Mouse (Mus musculus): Measurements from ENCODE around the gene Rbm33.

Rbm33 gene

GRCm38 (mm10) chr5:28423781-28424180, 106.9 kb downstream of the Rbm33 start:
- 70% methylated on average over 4 of the region's 4 CpGs for WGBS

GRCm38 (mm10) chr5:28425926-28426325, 109.0 kb downstream of the Rbm33 start:
- WGBS = 92% methylated on average over 9 of the region's 9 CpGs

GRCm38 (mm10) chr5:28450126-28450890, 133.4 kb downstream of the Rbm33 start:
- WGBS = 66% methylated on average over 3 of the region's 3 CpGs

GRCm38 (mm10) chr5:28451053-28451638, 134.2 kb downstream of the Rbm33 start:
- WGBS = 17% methylated on average over 6 of the region's 6 CpGs

GRCm38 (mm10) chr5:28453086-28453485, 136.2 kb downstream of the Rbm33 start:
- 95% methylated on average over 5 of the region's 5 CpGs for WGBS

GRCm38 (mm10) chr5:28453523-28453922, 136.6 kb downstream of the Rbm33 start:
- WGBS = 48% methylated on average over 3 of the region's 3 CpGs

- 85% methylated on average over 6 of the region's 6 CpGs for WGBS
Measured at GRCm38 (mm10) chr5:28454546-28454945, 137.6 kb downstream of the Rbm33 start.

- WGBS = 88% methylated on average over 5 of the region's 5 CpGs
Measured at GRCm38 (mm10) chr5:28455721-28456120, 138.8 kb downstream of the Rbm33 start.

GRCm38 (mm10) chr5:28456366-28456765, 139.4 kb downstream of the Rbm33 start:
- 82% methylated on average over 1 of the region's 1 CpGs for WGBS

- WGBS = 2% methylated on average over 95 of the region's 95 CpGs
Measured at GRCm38 (mm10) chr5:28457921-28458641, 141.2 kb downstream of the Rbm33 start.

- WGBS = 17% methylated on average over 27 of the region's 27 CpGs
Measured at GRCm38 (mm10) chr5:28458821-28459240, 141.9 kb downstream of the Rbm33 start.

- 30% methylated on average over 41 of the region's 41 CpGs for WGBS
Measured at GRCm38 (mm10) chr5:28459456-28460225, 142.7 kb downstream of the Rbm33 start.

- WGBS = 26% methylated on average over 17 of the region's 17 CpGs
Measured at GRCm38 (mm10) chr5:28460556-28461350, 143.8 kb downstream of the Rbm33 start.

- 51% methylated on average over 11 of the region's 11 CpGs for WGBS
Measured at GRCm38 (mm10) chr5:28461376-28461775, 144.5 kb downstream of the Rbm33 start.

GRCm38 (mm10) chr5:28462741-28463590, 146.0 kb downstream of the Rbm33 start:
- 25% methylated on average over 33 of the region's 33 CpGs for WGBS

- 15% methylated on average over 10 of the region's 10 CpGs for WGBS
Measured at GRCm38 (mm10) chr5:28463656-28464055, 146.7 kb downstream of the Rbm33 start.

- WGBS = under 1% methylated on average over 76 of the region's 76 CpGs
Measured at GRCm38 (mm10) chr5:28464361-28465098, 147.6 kb downstream of the Rbm33 start.

- 1% methylated on average over 29 of the region's 29 CpGs for WGBS
Measured at GRCm38 (mm10) chr5:28465099-28465406, 148.1 kb downstream of the Rbm33 start.

GRCm38 (mm10) chr5:28465526-28465925, 148.6 kb downstream of the Rbm33 start:
- under 1% methylated on average over 18 of the region's 18 CpGs for WGBS

GRCm38 (mm10) chr5:28466351-28466750, 149.4 kb downstream of the Rbm33 start:
- 0% methylated on average over 15 of the region's 15 CpGs for WGBS

All from cerebral cortex, adult 2 months (tissue).